Mouse (Mus musculus) hindbrain, embryonic 13.5 days (tissue): ENCODE results near the gene Slc22a12. TPM values are rescaled to one million over a fixed set of nuclear protein-coding genes. Genes with fewer than 3 reads are reported as not detected.
A peak's percentile ranks its signal among the peaks of the same experiment; 100 is the strongest.

Source experiments
- ATAC-seq: fragments of 200-750 bp; cut with Nextera tagmentation; 2 replicates; pipeline ENCODE4 v1.8.0; 2017; ENCODE audit warnings: moderate TSS enrichment; ENCODE audit not compliant: low FRiP score
- H3K27ac ChIP-seq: fragments of 300-500 bp; sonication (generic); 2 replicates; pipeline ENCODE4 v1.5.1; 2015; ENCODE audit warnings: inconsistent platforms, mild to moderate bottlenecking, moderate library complexity
- H3K27me3 ChIP-seq: fragments of 300-500 bp; sonication (generic); 2 replicates; pipeline ENCODE4 v1.6.1; 2015; ENCODE audit warnings: mild to moderate bottlenecking, inconsistent platforms
- H3K36me3 ChIP-seq: fragments of 300-500 bp; sonication (generic); 2 replicates; pipeline ENCODE4 v1.6.1; 2015; ENCODE audit warnings: mild to moderate bottlenecking, inconsistent platforms
- H3K4me1 ChIP-seq: fragments of 300-500 bp; sonication (generic); replicated peaks from 2 replicates; pipeline ENCODE4 v1.6.1; 2015; ENCODE audit warnings: inconsistent platforms
- H3K4me2 ChIP-seq: fragments of 300-500 bp; sonication (generic); 2 replicates; pipeline ENCODE4 v1.6.1; 2015; ENCODE audit warnings: inconsistent platforms, mild to moderate bottlenecking, moderate library complexity
- H3K4me3 ChIP-seq: fragments of 300-500 bp; sonication (generic); 2 replicates; pipeline ENCODE4 v1.5.1; 2015; ENCODE audit warnings: mild to moderate bottlenecking, inconsistent platforms
- H3K9ac ChIP-seq: fragments of 300-500 bp; sonication (generic); 2 replicates; pipeline ENCODE4 v1.6.1; 2015; ENCODE audit warnings: mild to moderate bottlenecking, inconsistent platforms
- H3K9me3 ChIP-seq: fragments of 300-500 bp; sonication (generic); 2 replicates; pipeline ENCODE4 v1.6.1; 2016; ENCODE audit warnings: inconsistent platforms
- WGBS: fragments of 180-500 bp; shearing (Covaris S2); methylation state at CpG from one replicate; pipeline ENCODE4 v1.1.7; 2015; 5-methylcytosine and 5-hydroxymethylcytosine counted together
- polyA plus RNA-seq: library from polyadenylated mRNA; unstranded; fragments of >200 nt; fragmentation: Nextera tagmentation; extraction: Ambion mirVana; gene quantifications from 2 replicates; pipeline ENCODE4 v1.2.1, GENCODE M21; 2015

The Slc22a12 gene
- polyA plus RNA-seq, 1 experiment from 2014 or later = 0.23 TPM

DNA sequence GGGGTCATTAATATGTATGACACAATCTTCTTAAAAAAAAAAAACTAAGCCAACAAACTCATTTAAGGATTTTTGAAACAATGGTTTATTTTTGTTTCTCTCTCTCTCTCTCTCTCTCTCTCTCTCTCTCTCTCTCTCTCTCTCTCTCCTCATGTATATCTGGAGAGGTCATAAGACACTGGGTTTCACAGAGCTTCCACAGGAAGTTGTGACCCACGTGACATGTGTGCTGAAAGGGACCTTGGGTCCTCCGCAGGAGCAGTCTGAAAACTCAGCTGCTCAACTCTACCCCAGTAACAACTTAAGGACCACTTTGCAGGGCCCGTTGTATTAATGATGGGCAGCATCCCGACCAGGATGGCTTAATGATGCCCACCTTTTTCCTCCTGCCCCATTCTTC is 8.4 kb upstream of the Slc22a12 start:
- H3K27ac ChIP-seq = no peak overlapping the region
- H3K4me1 ChIP-seq = 0 out of 2 replicates have a peak, but pooled peaks cover 9% of the 10 kb centered on the region
- H3K4me2 ChIP-seq = no peak overlapping the region
- no peaks in the 10 kb centered on the region for H3K36me3 ChIP-seq
- WGBS = 76% methylated on average over 4 of the region's 4 CpGs
- H3K27me3 ChIP-seq = no peaks in the 10 kb centered on the region
- H3K9ac ChIP-seq = no peak overlapping the region
- H3K4me3 ChIP-seq = no peak overlapping the region
- no peak for ATAC-seq
- no peaks in the 10 kb centered on the region for H3K9me3 ChIP-seq

DNA sequence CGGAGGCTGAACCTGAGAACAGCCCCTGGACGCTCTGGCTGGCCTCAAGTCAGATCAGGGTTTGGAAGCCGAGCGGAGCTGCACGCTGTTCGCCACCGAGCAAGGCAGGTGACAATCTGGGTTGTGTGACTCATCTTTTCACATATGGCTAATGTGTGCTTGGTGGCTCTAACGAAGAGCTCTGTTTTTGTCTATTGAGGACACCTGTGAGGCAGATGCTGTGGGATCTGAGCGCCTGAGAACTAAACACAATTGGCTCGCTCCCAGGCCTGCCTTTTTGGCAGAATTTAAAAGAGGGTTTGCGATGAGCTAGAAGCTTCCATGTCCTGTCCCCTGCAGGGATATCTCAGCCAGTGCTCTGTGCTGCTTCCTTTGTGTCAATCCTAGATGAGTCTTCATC is 6.7 kb upstream of the Slc22a12 start:
- Histone ChIP-seq H3K9ac (no peak overlapping the region), H3K4me1 (0 out of 2 replicates have a peak, but pooled peaks cover 9% of the 10 kb centered on the region), H3K36me3 (no peaks in the 10 kb centered on the region), H3K27me3 (no peaks in the 10 kb centered on the region), H3K27ac (no peak overlapping the region), H3K4me3 (no peak overlapping the region), H3K4me2 (no peak overlapping the region), H3K9me3 (no peaks in the 10 kb centered on the region)
- WGBS = 82% methylated on average over 11 of the region's 11 CpGs
- ATAC-seq = no peak

DNA sequence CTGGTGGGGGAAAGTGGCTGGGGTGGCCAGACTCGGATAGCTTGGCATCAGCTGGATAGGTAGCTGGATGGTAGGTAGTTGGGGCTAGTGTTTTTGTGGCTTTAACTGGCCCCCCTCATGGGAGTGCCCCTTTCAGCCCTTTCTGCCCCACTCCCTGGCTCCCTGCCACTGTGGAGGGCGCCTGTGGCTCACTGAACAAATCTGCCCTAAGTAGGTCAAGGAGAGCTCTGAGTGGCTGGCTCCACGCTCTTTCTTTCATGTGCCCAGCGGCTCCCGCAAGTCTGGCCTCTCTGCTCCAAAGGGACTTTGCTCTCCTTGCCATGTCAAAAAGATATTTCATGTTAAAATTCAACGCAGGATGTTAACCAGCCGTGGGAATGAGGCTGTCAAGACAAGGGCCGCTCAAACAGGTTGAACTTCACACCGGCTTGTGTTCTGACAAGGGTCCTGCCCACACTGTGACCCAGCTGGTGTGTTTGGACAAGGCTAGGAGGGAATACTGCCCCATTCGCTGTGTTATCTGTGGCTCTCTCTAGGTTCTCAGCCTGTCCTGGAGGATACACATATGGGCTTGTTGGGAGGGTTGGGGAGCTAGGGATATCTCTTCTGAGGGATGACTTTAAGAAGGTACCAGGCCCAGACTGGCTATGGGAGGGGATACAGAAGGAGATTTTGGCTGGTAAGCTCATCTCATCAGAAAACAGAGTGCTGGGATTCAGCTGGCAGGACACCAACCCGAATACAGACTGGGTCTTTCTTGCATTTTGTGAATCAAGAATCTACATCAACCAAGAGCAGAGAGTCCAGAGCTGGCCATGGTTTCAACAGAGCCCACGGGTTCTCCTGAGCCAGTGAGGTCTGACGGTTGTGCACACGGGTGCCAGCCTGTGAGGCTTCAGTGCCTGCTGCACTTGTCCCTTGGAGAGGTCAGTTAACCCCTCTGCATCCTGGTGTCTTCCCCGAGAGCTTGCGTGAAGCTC is 5.9 kb upstream of the Slc22a12 start:
- WGBS = 81% methylated on average over 16 of the region's 16 CpGs
- Histone ChIP-seq H3K4me3 (no peak overlapping the region), H3K9me3 (no peaks in the 10 kb centered on the region), H3K4me1 (0 out of 2 replicates have a peak, but pooled peaks cover 6% of the 10 kb centered on the region), H3K9ac (no peak overlapping the region), H3K4me2 (no peak overlapping the region), H3K36me3 (no peaks in the 10 kb centered on the region), H3K27ac (no peak overlapping the region), H3K27me3 (no peaks in the 10 kb centered on the region)
- ATAC-seq = no peak

DNA sequence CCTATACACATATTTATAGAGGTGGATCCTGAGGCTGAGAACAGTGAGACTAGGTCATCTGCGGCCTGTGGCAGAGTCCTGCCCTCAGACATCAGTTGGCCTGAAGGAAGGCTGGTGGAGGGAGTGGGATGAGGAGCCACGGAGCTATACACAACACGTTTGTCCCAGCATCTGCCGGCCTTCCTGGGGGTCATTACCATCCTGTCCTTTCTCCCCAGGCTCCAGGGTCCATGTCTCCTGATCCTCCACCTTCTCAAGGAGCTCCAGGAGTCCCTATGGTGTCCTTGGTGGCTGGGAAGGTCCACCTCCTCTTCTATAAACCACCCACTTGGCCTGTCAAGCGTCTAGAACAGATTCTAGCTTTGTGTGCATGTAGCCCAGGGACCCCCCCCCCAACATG is 5.0 kb upstream of the Slc22a12 start:
- Histone ChIP-seq H3K4me3 (no peak overlapping the region), H3K4me1 (0 out of 2 replicates have a peak, but pooled peaks cover 6% of the 10 kb centered on the region), H3K27me3 (no peaks in the 10 kb centered on the region), H3K4me2 (no peak overlapping the region), H3K9me3 (no peaks in the 10 kb centered on the region), H3K36me3 (no peaks in the 10 kb centered on the region), H3K27ac (no peak overlapping the region), H3K9ac (no peak overlapping the region)
- no peak for ATAC-seq
- 87% methylated on average over 5 of the region's 5 CpGs for WGBS

DNA sequence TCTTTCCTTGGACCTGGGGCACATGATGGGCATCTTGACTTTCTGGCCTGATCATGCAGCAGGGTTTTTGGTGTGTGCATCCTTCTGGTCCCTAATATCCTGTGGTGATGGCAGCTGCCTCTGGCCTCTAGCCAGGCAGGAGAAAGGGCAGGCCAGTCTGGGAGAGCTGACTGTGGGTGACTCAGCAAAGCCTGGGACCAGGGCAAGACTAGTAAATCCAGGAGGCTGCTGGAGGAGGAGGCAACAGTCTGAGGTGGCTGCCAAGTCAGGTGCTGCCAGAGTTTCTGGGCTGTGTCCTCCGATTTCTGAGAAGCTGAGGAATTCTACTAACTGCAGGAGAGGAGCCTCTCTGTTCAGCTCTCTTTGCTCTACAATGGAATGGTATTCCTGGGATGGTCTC is 3.3 kb upstream of the Slc22a12 start:
- no peak overlapping the region for H3K27ac ChIP-seq
- H3K9ac ChIP-seq = no peak overlapping the region
- H3K4me1 ChIP-seq = 0 out of 2 replicates have a peak, but pooled peaks cover 6% of the 10 kb centered on the region
- H3K27me3 ChIP-seq = no peaks in the 10 kb centered on the region
- no peaks in the 10 kb centered on the region for H3K36me3 ChIP-seq
- WGBS = 76% methylated on average over 1 of the region's 1 CpGs
- H3K9me3 ChIP-seq = no peaks in the 10 kb centered on the region
- no peak overlapping the region for H3K4me3 ChIP-seq
- 0 out of 2 replicates have a peak, but pooled peaks have one; percentile 21 for ATAC-seq
- H3K4me2 ChIP-seq = no peak overlapping the region

DNA sequence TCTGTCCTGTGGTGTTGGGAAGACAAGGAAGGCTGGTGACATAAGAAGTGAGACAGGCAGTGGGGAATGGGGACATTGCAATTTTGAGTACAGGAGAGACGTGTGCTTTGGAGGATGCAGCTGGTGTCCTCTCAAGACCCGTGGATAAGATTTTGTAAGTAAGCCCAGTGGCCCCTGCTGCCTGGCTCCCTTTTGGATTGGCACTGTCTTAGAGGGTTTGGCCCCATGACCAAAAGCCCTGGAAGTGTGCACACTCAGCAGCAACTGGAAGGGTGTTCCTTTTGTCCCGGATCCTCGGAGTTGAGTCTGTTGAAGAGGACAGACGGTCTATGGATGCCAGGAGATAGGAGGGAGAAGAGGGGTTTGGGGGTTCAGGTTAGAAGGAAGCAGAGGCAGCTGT is 2.6 kb upstream of the Slc22a12 start:
- Histone ChIP-seq H3K27ac (no peak overlapping the region), H3K9ac (no peak overlapping the region), H3K4me1 (peaks cover 8% of the 10 kb centered on the region; the same call in 1 of the 2 replicates), H3K4me3 (no peak overlapping the region), H3K4me2 (no peak overlapping the region), H3K9me3 (no peaks in the 10 kb centered on the region), H3K27me3 (no peaks in the 10 kb centered on the region), H3K36me3 (no peaks in the 10 kb centered on the region)
- WGBS = 89% methylated on average over 5 of the region's 5 CpGs
- no peak for ATAC-seq

DNA sequence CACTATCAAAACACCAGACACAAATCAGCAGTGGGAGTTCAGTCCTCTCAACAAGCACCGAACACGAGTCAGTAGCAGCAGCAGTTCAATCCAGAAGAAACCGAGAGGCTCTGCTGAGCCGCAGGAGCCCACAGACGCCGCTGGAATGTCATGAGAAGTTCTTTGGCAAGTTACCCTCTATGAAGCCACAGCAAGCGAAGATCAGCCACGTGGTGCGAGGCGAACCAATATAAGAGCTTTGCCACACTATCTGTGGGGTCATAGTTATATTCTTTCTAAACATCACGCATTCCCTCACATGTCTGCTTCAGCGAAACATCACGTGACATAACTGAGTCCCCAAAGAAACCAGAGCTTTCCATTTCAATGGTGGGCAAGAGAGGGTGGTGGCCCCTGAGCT is 1.9 kb upstream of the Slc22a12 start:
- H3K36me3 ChIP-seq = no peaks in the 10 kb centered on the region
- H3K4me1 ChIP-seq = peaks cover 11% of the 10 kb centered on the region; the same call in 1 of the 2 replicates
- H3K4me2 ChIP-seq = no peak overlapping the region
- H3K9ac ChIP-seq = no peak overlapping the region
- no peaks in the 10 kb centered on the region for H3K9me3 ChIP-seq
- WGBS = 92% methylated on average over 13 of the region's 13 CpGs
- no peak overlapping the region for H3K27ac ChIP-seq
- no peak for ATAC-seq
- no peaks in the 10 kb centered on the region for H3K27me3 ChIP-seq
- no peak overlapping the region for H3K4me3 ChIP-seq

DNA sequence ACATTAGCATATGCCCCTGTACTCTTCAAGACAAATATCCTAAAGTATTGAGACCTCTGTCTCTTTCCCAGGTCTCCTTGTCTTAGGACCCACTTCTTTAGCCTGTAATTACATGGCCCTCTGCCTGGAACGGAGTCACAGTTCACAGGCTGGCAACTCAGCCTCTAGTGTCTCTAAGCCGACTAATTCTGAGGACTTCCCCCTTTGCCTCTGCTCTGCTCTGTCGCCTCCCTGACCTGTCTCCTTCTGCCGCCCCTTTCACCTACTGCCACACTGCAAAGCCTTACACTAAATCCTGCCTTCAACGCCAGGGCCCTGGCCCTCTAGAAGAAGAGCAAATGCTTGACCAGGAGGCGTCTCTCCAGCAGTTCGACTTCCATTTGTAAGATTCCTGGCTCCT is 686 bp upstream of the Slc22a12 start:
- no peak overlapping the region for H3K27ac ChIP-seq
- ATAC-seq = no peak
- WGBS = 55% methylated on average over 7 of the region's 7 CpGs

DNA sequence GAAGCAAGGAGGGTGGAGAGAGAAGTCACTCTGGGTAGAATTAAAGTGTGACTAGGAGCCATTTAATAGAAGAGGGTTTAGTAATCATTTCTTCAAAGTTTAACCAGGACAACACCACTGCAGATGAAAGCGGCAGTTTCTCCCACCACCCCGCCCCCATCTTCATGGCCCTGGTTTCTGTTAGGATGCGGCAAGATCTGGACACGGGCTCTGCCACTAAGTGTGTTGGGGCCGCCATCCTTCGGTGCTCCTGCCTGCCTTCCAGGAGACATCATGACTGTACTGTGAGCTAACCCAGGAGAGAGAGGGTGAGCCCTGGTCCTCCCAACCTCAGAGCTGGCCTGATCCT is 177 bp upstream of the Slc22a12 start:
- peaks cover 4% of the 10 kb centered on the region; the same call in 1 of the 2 replicates for H3K4me1 ChIP-seq
- 93% methylated on average over 6 of the region's 6 CpGs for WGBS

More for the DNA sequence above, 686 bp upstream of the Slc22a12 start:
- no peak overlapping the region for H3K4me3 ChIP-seq
- no peaks in the 10 kb centered on the region for H3K9me3 ChIP-seq
- H3K36me3 ChIP-seq = no peaks in the 10 kb centered on the region
- H3K4me2 ChIP-seq = no peak overlapping the region
- peaks cover 8% of the 10 kb centered on the region; the same call in 1 of the 2 replicates for H3K4me1 ChIP-seq
- H3K9ac ChIP-seq = no peak overlapping the region
- H3K27me3 ChIP-seq = no peaks in the 10 kb centered on the region

DNA sequence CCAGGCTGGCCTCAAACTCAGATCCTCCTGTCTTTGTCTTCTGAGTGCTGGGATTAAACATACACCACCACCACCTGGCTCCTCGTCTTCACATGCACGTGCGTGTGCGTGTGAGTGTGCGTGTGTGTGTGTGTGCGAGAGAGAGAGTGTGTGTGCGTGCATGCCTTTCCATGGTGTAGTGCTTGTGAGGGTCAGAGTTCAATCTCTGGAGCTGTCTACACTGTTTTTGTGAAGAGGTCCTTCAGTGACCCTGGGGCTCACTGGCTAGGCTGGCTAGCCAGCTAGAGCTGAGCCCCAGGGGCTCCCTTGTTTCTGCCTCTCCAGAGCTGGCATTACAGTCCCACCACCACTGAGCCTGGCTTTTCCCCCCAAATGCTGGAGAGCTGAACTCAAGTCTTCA is 1.3 kb downstream of the Slc22a12 start:
- Histone ChIP-seq H3K4me3 (no peak overlapping the region), H3K27ac (no peak overlapping the region), H3K36me3 (no peaks in the 10 kb centered on the region), H3K4me1 (peaks cover 15% of the 10 kb centered on the region), H3K27me3 (no peaks in the 10 kb centered on the region), H3K4me2 (no peak overlapping the region), H3K9ac (no peak overlapping the region), H3K9me3 (no peaks in the 10 kb centered on the region)
- 90% methylated on average over 7 of the region's 7 CpGs for WGBS
- no peak for ATAC-seq

More for the DNA sequence above, 177 bp upstream of the Slc22a12 start:
- Histone ChIP-seq H3K36me3 (no peaks in the 10 kb centered on the region), H3K9me3 (no peaks in the 10 kb centered on the region), H3K4me2 (no peak overlapping the region), H3K4me3 (no peak overlapping the region), H3K27me3 (no peaks in the 10 kb centered on the region), H3K27ac (no peak overlapping the region), H3K9ac (no peak overlapping the region)
- ATAC-seq = no peak

DNA sequence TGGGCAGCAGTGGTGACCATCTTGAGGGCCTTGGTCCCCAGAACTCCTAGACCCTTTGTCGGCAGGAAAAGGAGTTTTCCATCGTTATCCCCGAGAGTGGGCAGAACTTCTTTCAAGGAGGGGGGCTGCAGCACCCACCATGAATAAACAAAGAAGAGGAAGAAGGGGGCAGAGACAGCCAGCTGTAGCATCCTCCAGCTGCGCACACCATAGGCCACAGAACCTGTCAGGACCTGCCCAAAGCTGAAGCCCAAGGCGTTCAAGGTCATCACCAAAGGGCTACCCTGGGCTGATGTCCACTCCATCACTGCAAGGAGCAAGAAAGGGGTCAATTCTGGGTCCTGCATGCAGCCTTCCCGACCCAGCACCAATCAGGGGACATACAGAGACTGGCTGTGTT is 2.6 kb downstream of the Slc22a12 start:
- ATAC-seq = no peak
- Histone ChIP-seq H3K27me3 (no peaks in the 10 kb centered on the region), H3K4me2 (no peak overlapping the region), H3K4me3 (no peak overlapping the region), H3K4me1 (peaks cover 15% of the 10 kb centered on the region), H3K36me3 (no peaks in the 10 kb centered on the region), H3K27ac (no peak overlapping the region), H3K9ac (no peak overlapping the region), H3K9me3 (no peaks in the 10 kb centered on the region)
- 78% methylated on average over 6 of the region's 6 CpGs for WGBS

DNA sequence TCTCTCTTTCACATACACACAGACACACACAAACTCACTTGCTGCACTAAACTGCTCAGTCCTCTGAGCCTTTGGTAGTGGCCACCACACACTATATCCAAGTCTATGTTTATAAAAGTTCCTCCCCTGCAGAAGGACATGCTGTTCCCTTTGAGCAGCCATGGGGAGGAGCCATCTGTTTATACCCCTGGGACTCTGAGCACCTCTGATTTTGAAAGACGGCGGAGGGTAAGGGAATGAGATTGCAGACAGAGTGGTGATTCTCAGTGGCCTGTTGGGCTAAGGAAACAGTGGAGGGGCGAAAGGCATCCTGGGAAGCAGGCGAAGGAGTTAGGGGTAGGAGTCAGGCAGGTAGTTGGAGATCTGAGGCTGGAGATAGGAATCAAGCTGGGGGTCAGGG is 3.2 kb downstream of the Slc22a12 start:
- Histone ChIP-seq H3K36me3 (no peaks in the 10 kb centered on the region), H3K4me2 (no peak overlapping the region), H3K27me3 (no peaks in the 10 kb centered on the region), H3K4me1 (peaks cover 15% of the 10 kb centered on the region), H3K4me3 (no peak overlapping the region), H3K27ac (no peak overlapping the region), H3K9ac (no peak overlapping the region), H3K9me3 (no peaks in the 10 kb centered on the region)
- 75% methylated on average over 4 of the region's 4 CpGs for WGBS
- no peak for ATAC-seq

DNA sequence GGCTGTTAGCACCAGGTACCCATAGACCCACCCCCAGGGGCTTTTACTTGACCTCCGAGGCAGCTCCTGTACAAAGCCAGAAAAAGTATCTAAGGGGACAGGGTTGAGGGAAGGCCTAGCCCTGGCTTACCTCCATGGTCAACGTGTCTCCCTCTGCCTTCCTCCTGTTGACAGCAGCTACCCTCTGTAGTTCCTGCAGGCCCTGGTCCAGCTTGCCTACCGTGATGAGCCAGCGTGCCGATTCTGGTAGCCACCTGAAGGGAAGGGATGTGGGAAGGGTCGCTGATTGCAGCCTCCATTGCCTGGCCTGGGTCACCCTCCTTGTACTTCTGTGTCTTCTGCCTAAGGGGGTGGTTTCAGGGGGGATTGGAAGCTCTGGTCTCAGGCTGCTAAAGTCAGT is 4.3 kb downstream of the Slc22a12 start:
- H3K4me3 ChIP-seq = no peak overlapping the region
- WGBS = 94% methylated on average over 6 of the region's 6 CpGs

More for the DNA sequence above, 4.3 kb downstream of the Slc22a12 start:
- H3K4me2 ChIP-seq = no peak overlapping the region
- H3K9me3 ChIP-seq = no peaks in the 10 kb centered on the region
- H3K27me3 ChIP-seq = no peaks in the 10 kb centered on the region
- peaks cover 24% of the 10 kb centered on the region for H3K4me1 ChIP-seq
- H3K36me3 ChIP-seq = no peaks in the 10 kb centered on the region
- no peak for ATAC-seq
- H3K9ac ChIP-seq = no peak overlapping the region
- no peak overlapping the region for H3K27ac ChIP-seq
